Mouse (Mus musculus) liver, embryonic 13.5 days (tissue): Measurements from ENCODE around the gene Abca13. TPM values are rescaled to one million over a fixed set of nuclear protein-coding genes. Genes with fewer than 3 reads are reported as not detected.
"Not testable (repeated sequence)": the region's sequence is repeated elsewhere in the genome, so short reads cannot be mapped to it uniquely, and the experiment has no call there.

Experiments used
- ATAC-seq: fragments of 200-750 bp; cut with Nextera tagmentation; 2 replicates; pipeline ENCODE4 v1.8.0; 2017; ENCODE audit warnings: low read depth, mild to moderate bottlenecking, moderate number of reproducible peaks, moderate library complexity
- DNase-seq: peaks from one replicate; pipeline ENCODE4 v3.0.0; 2022
- H3K27ac ChIP-seq: fragments of 300-500 bp; sonication (generic); 2 replicates; pipeline ENCODE4 v1.5.1; 2015; ENCODE audit warnings: moderate library complexity, mild to moderate bottlenecking, inconsistent platforms
- H3K27me3 ChIP-seq: fragments of 300-500 bp; sonication (generic); 2 replicates; pipeline ENCODE4 v1.6.1; 2015; ENCODE audit warnings: mild to moderate bottlenecking, inconsistent platforms
- H3K36me3 ChIP-seq: fragments of 300-500 bp; sonication (generic); 2 replicates; pipeline ENCODE4 v1.6.1; 2015; ENCODE audit warnings: mild to moderate bottlenecking, inconsistent platforms
- H3K4me1 ChIP-seq: fragments of 300-500 bp; sonication (generic); replicated peaks from 2 replicates; pipeline ENCODE4 v1.6.1; 2015; ENCODE audit warnings: inconsistent platforms
- H3K4me2 ChIP-seq: fragments of 300-500 bp; sonication (generic); 2 replicates; pipeline ENCODE4 v1.6.1; 2015; ENCODE audit warnings: inconsistent platforms, mild to moderate bottlenecking, moderate library complexity
- H3K4me3 ChIP-seq: fragments of 300-500 bp; sonication (generic); replicated peaks from 2 replicates; pipeline ENCODE4 v1.5.1; 2015; ENCODE audit warnings: mild to moderate bottlenecking, inconsistent platforms
- H3K9ac ChIP-seq: fragments of 300-500 bp; sonication (generic); 2 replicates; pipeline ENCODE4 v1.6.1; 2015; ENCODE audit warnings: mild to moderate bottlenecking, inconsistent platforms
- H3K9me3 ChIP-seq: fragments of 300-500 bp; sonication (generic); replicated peaks from 2 replicates; pipeline ENCODE4 v1.6.1; 2016; ENCODE audit warnings: inconsistent platforms
- WGBS: fragments of 180-500 bp; shearing (Covaris S2); methylation state at CpG from one replicate; pipeline ENCODE4 v1.1.7; 2015; ENCODE audit not compliant: insufficient replicate concordance; 5-methylcytosine and 5-hydroxymethylcytosine counted together
- polyA plus RNA-seq: library from polyadenylated mRNA; unstranded; fragments of >200 nt; fragmentation: Nextera tagmentation; extraction: Ambion mirVana; gene quantifications from 2 replicates; pipeline ENCODE4 v1.2.1, GENCODE M21; 2015

The Abca13 gene
- polyA plus RNA-seq, 1 experiment from 2014 or later, result 0.03 TPM

- Histone ChIP-seq H3K27me3 (no peaks in the 10 kb centered on the region), H3K4me2 (no peak overlapping the region), H3K36me3 (no peaks in the 10 kb centered on the region), H3K9ac (no peak overlapping the region), H3K4me1 (no peaks in the 10 kb centered on the region), H3K27ac (no peak overlapping the region), H3K9me3 (no peaks in the 10 kb centered on the region), H3K4me3 (no peak overlapping the region)
- no peak for ATAC-seq
- DNase-seq, result no peak
- 44% methylated on average over 3 of the region's 3 CpGs for WGBS
These were observed 235.7 kb downstream of the Abca13 start for GRCm38 (mm10) chr11:9427411-9427810.

DNA sequence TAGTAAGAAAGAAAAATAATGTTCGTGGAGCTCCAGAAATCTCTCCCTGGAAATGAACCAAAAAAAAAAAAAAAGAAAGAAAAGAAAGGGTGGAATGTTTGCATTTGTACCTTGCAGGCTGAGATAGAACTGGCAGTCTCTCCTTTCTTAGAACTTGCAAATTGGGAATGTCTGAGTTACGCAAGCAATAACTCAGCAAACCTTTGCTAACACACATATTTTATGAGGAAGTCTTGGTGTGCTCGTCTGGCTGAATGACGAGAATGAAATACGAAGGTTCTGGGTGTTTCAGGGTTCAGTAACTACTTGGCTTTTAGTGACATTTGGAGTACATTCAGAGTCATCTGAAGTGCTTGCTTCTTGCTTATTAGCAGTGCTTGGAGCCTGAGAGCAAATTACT lies 241.1 kb downstream of the Abca13 start:
- Histone ChIP-seq H3K9ac (no peak overlapping the region), H3K27ac (no peak overlapping the region), H3K9me3 (no peaks in the 10 kb centered on the region), H3K4me1 (no peaks in the 10 kb centered on the region), H3K4me2 (no peak overlapping the region), H3K36me3 (no peaks in the 10 kb centered on the region), H3K4me3 (no peak overlapping the region), H3K27me3 (no peaks in the 10 kb centered on the region)
- DNase-seq (no peak), ATAC-seq (no peak)
- 57% methylated on average over 5 of the region's 5 CpGs for WGBS

DNA sequence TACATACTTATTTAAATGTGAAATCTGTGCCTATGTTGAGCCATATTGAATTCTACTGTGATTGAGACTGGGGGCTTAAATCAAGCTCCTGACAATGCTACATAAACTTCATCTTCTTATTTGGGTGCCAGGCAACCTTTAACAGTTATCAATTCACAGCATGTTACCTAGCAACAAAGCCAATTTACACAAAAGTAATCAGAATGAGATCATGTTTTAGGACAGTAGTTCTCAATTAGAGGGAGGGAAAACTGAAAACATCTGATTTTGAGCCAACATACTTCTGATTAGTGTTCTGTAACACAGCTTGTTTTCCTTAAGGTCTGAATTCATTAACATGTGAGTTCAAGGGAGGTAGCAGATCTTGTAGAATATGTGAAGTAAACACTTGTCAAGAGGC lies 244.9 kb downstream of the Abca13 start:
- DNase-seq (no peak), ATAC-seq (no peak)
- H3K4me1 ChIP-seq, result no peaks in the 10 kb centered on the region

DNA sequence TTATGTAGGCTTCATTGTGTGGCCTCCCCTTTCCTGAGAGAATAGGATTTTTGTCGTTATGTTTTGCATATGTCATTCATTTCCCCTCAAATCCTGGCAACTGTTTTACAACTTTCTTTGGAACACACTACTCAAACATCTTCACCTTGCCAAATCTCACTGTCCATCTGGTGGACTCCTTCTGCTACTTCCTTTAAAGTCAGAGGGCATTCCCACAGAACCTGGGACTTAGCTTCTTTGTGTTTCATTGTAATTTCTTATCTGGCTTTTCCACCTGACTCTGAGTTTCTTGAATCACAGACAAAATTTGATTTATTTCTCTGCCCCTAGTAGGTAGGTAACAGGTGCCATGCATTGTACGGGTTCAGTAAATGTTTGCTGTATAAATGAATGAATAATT lies 248.0 kb downstream of the Abca13 start:
- 39% methylated on average over 2 of the region's 2 CpGs for WGBS
- no peak for ATAC-seq
- Histone ChIP-seq H3K9me3 (no peaks in the 10 kb centered on the region), H3K9ac (no peak overlapping the region), H3K4me3 (no peak overlapping the region), H3K27ac (no peak overlapping the region), H3K36me3 (no peaks in the 10 kb centered on the region), H3K4me2 (no peak overlapping the region), H3K27me3 (no peaks in the 10 kb centered on the region), H3K4me1 (no peaks in the 10 kb centered on the region)
- DNase-seq, result no peak

More for the DNA sequence above, 244.9 kb downstream of the Abca13 start:
- no peak overlapping the region for H3K4me2 ChIP-seq
- no peak overlapping the region for H3K9ac ChIP-seq
- no peak overlapping the region for H3K4me3 ChIP-seq
- no peaks in the 10 kb centered on the region for H3K27me3 ChIP-seq
- H3K9me3 ChIP-seq, result no peaks in the 10 kb centered on the region
- no peak overlapping the region for H3K27ac ChIP-seq
- no peaks in the 10 kb centered on the region for H3K36me3 ChIP-seq

GRCm38 (mm10) chr11:9441192-9441591 lies 249.4 kb downstream of the Abca13 start:
- Histone ChIP-seq H3K9ac (no peak overlapping the region), H3K9me3 (no peaks in the 10 kb centered on the region), H3K27me3 (no peaks in the 10 kb centered on the region), H3K27ac (no peak overlapping the region), H3K4me3 (no peak overlapping the region), H3K4me2 (no peak overlapping the region), H3K4me1 (no peaks in the 10 kb centered on the region), H3K36me3 (no peaks in the 10 kb centered on the region)
- ATAC-seq (no peak), DNase-seq (no peak)
- 65% methylated on average over 4 of the region's 4 CpGs for WGBS

DNA sequence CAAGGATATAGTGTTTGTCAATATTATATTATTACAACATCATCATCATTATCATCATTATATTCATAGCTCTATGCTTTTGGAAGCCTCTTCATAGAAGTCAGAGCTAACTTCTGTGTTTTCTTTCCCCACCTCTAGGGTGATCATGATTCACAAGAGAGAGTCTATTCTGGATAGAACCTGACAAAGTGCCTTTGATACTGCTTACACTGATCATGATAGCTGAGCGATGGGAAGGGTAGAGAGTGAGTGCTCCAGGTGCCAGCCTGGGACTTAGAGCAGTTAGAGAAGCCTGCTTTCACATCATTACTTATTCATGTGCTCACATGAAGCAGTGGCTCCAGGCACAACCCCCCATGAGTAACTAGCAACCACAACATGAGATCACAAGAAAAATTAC lies 280.7 kb downstream of the Abca13 start:
- H3K9me3 ChIP-seq, result no peaks in the 10 kb centered on the region
- H3K36me3 ChIP-seq, result no peaks in the 10 kb centered on the region
- WGBS, result 44% methylated on average over 1 of the region's 1 CpGs
- no peak overlapping the region for H3K4me2 ChIP-seq
- no peak overlapping the region for H3K4me3 ChIP-seq
- H3K4me1 ChIP-seq, result no peaks in the 10 kb centered on the region
- ATAC-seq (no peak), DNase-seq (no peak)
- no peak overlapping the region for H3K27ac ChIP-seq
- H3K27me3 ChIP-seq, result no peaks in the 10 kb centered on the region
- H3K9ac ChIP-seq, result no peak overlapping the region

DNA sequence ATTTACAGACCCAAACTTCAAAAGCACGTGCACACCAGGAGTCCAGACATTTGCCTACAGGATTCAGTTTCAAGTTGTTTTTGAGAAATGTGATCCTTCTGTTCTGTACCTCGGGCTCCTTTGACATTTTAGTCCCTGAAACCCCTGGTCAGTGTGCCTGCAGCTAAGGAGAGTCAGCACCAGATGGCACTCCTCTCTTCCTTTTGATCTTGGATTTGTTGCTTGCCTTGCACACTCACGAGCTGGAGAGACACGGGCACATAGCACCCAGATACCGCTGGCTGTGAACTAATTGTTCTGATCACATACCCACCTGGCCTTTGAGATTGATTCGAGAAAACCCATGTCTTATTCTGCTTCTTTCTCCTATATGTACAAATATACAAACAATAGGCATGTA lies 289.8 kb downstream of the Abca13 start:
- Histone ChIP-seq H3K27ac (no peak overlapping the region), H3K4me2 (no peak overlapping the region), H3K9me3 (no peaks in the 10 kb centered on the region), H3K9ac (no peak overlapping the region), H3K36me3 (no peaks in the 10 kb centered on the region), H3K4me1 (no peaks in the 10 kb centered on the region), H3K27me3 (no peaks in the 10 kb centered on the region), H3K4me3 (no peak overlapping the region)
- DNase-seq, result no peak
- ATAC-seq, result no peak
- 16% methylated on average over 6 of the region's 6 CpGs for WGBS

DNA sequence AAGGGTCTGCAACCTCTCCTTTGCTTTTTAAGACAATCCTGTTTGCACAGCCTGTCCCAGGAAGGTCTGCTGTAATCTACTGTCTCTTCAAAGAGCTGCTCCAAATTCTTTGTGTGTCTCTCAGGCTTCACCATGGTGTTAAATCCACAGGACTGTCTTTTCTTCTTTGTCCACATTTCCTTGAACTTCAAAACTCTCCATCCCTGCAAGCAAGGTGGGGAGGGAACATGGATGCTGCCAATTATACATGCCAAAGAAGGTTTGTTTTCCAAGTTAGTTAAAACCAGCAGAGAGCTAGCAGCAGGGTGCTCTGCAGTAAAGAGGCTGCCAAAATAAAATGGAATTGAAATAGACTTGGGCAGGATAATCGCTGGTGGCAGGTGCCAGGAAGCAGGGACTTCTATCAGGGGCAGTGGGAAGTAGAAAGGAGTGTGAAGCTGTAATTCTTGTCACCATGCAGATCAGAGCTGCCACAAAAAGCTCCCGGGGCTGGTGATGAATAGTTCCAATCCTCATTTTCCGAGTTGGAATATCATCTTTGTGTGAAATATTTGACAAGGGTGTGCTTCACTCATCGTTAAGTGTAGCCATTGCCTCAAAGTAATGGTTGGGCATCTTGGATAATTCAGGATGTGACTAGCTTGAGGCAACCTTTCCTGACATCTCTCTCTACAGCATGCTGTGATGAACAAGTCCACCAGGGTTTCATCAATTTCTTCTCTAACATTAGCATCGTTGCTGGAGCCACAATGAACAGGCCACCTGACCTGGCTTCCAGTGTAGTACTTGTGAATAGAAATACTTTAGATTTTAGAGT lies 308.8 kb downstream of the Abca13 start:
- H3K4me3 ChIP-seq, result no peak overlapping the region
- no peak overlapping the region for H3K9ac ChIP-seq
- H3K27ac ChIP-seq, result no peak overlapping the region
- H3K27me3 ChIP-seq, result no peaks in the 10 kb centered on the region
- 38% methylated on average over 5 of the region's 5 CpGs for WGBS
- no peaks in the 10 kb centered on the region for H3K36me3 ChIP-seq
- DNase-seq, result no peak
- no peak for ATAC-seq
- no peaks in the 10 kb centered on the region for H3K4me1 ChIP-seq
- no peak overlapping the region for H3K4me2 ChIP-seq
- no peaks in the 10 kb centered on the region for H3K9me3 ChIP-seq

- not testable (repeated sequence) for H3K4me1 ChIP-seq, H3K27ac ChIP-seq, ATAC-seq, H3K4me3 ChIP-seq, H3K27me3 ChIP-seq, H3K9ac ChIP-seq, H3K4me2 ChIP-seq, H3K36me3 ChIP-seq, H3K9me3 ChIP-seq, DNase-seq
- WGBS, result 46% methylated on average over 2 of the region's 2 CpGs
These were observed 323.2 kb downstream of the Abca13 start for GRCm38 (mm10) chr11:9514966-9515365.

GRCm38 (mm10) chr11:9528556-9528955 lies 336.8 kb downstream of the Abca13 start:
- H3K4me1 ChIP-seq, result no peaks in the 10 kb centered on the region
- no peak for ATAC-seq
- no peaks in the 10 kb centered on the region for H3K9me3 ChIP-seq
- no peaks in the 10 kb centered on the region for H3K27me3 ChIP-seq
- H3K9ac ChIP-seq, result no peak overlapping the region
- DNase-seq, result no peak
- 56% methylated on average over 3 of the region's 3 CpGs for WGBS
- H3K4me2 ChIP-seq, result no peak overlapping the region
- H3K27ac ChIP-seq, result no peak overlapping the region
- no peaks in the 10 kb centered on the region for H3K36me3 ChIP-seq
- no peak overlapping the region for H3K4me3 ChIP-seq

- 22% methylated on average over 8 of the region's 8 CpGs for WGBS
- Histone ChIP-seq H3K27me3 (no peaks in the 10 kb centered on the region), H3K9ac (no peak overlapping the region), H3K4me1 (no peaks in the 10 kb centered on the region), H3K36me3 (no peaks in the 10 kb centered on the region), H3K4me3 (no peak overlapping the region), H3K9me3 (no peaks in the 10 kb centered on the region), H3K27ac (no peak overlapping the region), H3K4me2 (no peak overlapping the region)
- DNase-seq (no peak), ATAC-seq (no peak)
These were observed 340.0 kb downstream of the Abca13 start for GRCm38 (mm10) chr11:9531715-9532114.

DNA sequence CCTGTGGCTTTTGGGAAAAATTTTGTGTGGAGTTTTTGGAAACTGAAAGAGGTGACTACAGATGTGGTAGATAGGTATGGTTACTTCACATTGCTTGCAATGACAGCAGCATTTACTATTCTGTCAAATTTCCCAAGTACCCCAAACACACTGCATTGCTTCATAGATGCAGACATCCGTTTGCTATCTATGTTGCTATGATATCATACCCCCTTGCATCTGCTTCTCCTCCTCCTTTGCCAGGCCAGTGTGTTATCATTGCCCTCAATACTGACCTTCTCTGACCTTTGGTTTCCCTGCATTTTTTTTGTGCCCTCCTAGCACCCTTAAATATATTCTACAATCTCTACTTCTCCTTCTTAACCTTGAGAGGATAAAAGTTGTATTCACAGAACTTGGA lies 341.4 kb downstream of the Abca13 start:
- Histone ChIP-seq H3K4me2 (no peak overlapping the region), H3K4me1 (no peaks in the 10 kb centered on the region), H3K9ac (no peak overlapping the region), H3K36me3 (no peaks in the 10 kb centered on the region), H3K4me3 (no peak overlapping the region), H3K27ac (no peak overlapping the region), H3K27me3 (no peaks in the 10 kb centered on the region), H3K9me3 (no peaks in the 10 kb centered on the region)
- DNase-seq (no peak), ATAC-seq (no peak)
- 18% methylated on average over 1 of the region's 1 CpGs for WGBS
